Mouse (Mus musculus): ENCODE results near the gene Epb41l3. TPM values are rescaled to one million over a fixed set of nuclear protein-coding genes. Genes with fewer than 3 reads are reported as not detected.

Epb41l3 gene
- 140 and 144 TPM in 2 replicates for polyA plus RNA-seq (2016; fragmentation: Nextera tagmentation; extraction: Ambion mirVana)

- WGBS, result under 1% methylated on average over 47 of the region's 47 CpGs
Measured at GRCm38 (mm10) chr17:69075501-69076237, at the start of gene Epb41l3. Gene Epb41l3, plus strand, starts transcription at chr17:69075683.

DNA sequence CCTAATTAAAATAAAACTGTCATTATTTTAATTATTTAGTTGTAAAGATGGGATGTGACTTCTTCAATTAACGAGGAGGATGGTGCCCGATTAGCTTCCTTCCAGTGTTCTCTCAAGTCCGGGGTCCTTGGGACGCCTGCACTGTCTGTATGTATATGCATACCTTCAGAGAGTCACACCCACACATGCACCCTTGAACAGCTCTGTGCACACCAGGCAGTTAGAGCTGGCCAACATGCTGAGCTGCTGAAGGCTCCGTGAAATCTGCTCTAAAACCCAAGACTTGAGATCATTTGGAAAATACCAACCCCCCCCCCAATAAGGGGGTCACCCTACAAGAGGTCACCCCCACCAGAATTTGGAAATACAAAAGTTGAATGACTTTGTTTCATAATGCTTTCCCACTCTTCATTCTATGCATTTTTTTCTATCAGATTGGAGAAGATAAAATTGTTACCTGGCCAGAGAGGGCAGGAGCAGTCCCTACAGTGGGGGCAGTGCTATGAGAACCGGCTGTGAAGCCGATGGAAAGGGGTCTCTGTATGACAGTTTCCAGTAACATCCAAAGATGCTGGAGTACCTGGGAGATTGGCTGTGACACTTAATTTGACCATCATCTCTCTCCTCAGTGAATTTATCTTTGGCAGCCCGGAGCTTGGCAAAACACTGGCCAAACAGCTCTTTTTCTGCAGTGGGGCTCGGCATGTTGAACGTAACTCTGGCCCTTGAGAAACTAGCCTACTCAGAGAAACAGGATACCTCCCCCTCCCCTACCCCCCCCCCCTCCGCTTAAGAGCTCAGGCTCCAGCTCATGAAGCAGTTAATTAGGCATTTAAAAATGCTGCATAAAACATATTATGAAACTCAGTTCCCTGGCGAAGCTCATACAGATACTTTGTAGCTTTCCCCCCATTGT lies 36.5 kb upstream of the Epb41l3 start:
- Histone ChIP-seq H3K4me3 (no peak overlapping the region), H3K27ac (ENCODE audit: poor library complexity, severe bottlenecking) (no peak overlapping the region), H3K4me1 (replicated peaks) (no peaks in the 10 kb centered on the region), H3K4me2 (no peak overlapping the region), H3K36me3 (no peaks in the 10 kb centered on the region), H3K9me3 (replicated peaks) (0 out of 2 replicates have a peak, but pooled peaks cover 7% of the 10 kb centered on the region), H3K27me3 (replicated peaks) (no peaks in the 10 kb centered on the region), H3K9ac (no peak overlapping the region)
- 73% methylated on average over 12 of the region's 12 CpGs for WGBS
- no peak for ATAC-seq (ENCODE audit: insufficient number of reproducible peaks, low FRiP score)

More at GRCm38 (mm10) chr17:69075501-69076237, at the start of gene Epb41l3:
- peaks cover 44% of the 10 kb centered on the region for H3K27me3 ChIP-seq (replicated peaks)
- H3K9ac ChIP-seq, result peak within 1 kb of the TSS; percentile 67
- peak; percentile 87 for ATAC-seq (ENCODE audit: insufficient number of reproducible peaks, low FRiP score)
- H3K4me2 ChIP-seq, result peak within 1 kb of the TSS; percentile 100
- no peaks in the 10 kb centered on the region for H3K9me3 ChIP-seq (replicated peaks)
- H3K36me3 ChIP-seq, result no peaks in the 10 kb centered on the region
- no peak within 1 kb of the TSS for H3K27ac ChIP-seq (ENCODE audit: poor library complexity, severe bottlenecking)
- H3K4me1 ChIP-seq (replicated peaks), result peaks cover 18% of the 10 kb centered on the region
- H3K4me3 ChIP-seq, result peak within 1 kb of the TSS; percentile 70

DNA sequence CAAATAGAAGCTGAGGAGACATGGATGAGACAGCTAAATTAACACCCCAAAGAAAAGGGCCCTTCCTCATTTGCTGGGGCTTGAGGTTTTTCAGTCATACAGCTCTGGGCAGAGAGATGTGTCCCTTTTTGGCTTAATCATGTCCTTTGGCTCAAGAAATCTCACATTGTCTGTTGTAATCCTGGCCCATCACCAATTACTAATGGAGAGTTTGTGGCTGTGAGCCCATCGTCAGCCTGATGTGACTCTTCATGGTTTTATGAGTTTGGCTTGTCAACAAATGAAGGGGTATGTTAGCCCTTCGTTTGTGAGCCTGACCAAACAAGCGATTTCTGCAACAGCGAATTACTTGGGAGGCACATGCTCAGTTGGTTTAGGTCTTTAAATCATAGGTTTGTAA lies 34.0 kb upstream of the Epb41l3 start:
- peaks cover 15% of the 10 kb centered on the region for H3K9me3 ChIP-seq (replicated peaks)
- no peak overlapping the region for H3K4me2 ChIP-seq
- no peak overlapping the region for H3K4me3 ChIP-seq
- WGBS, result 76% methylated on average over 4 of the region's 4 CpGs
- H3K27me3 ChIP-seq (replicated peaks), result no peaks in the 10 kb centered on the region
- no peak overlapping the region for H3K9ac ChIP-seq
- H3K36me3 ChIP-seq, result no peaks in the 10 kb centered on the region
- H3K4me1 ChIP-seq (replicated peaks), result no peaks in the 10 kb centered on the region
- ATAC-seq (ENCODE audit: insufficient number of reproducible peaks, low FRiP score), result no peak
- H3K27ac ChIP-seq (ENCODE audit: poor library complexity, severe bottlenecking), result no peak overlapping the region

- 73% methylated on average over 3 of the region's 3 CpGs for WGBS
- Histone ChIP-seq H3K9me3 (replicated peaks) (peaks cover 9% of the 10 kb centered on the region), H3K9ac (no peak overlapping the region), H3K4me1 (replicated peaks) (no peaks in the 10 kb centered on the region), H3K27ac (ENCODE audit: poor library complexity, severe bottlenecking) (no peak overlapping the region), H3K4me2 (no peak overlapping the region), H3K4me3 (no peak overlapping the region), H3K36me3 (no peaks in the 10 kb centered on the region), H3K27me3 (replicated peaks) (no peaks in the 10 kb centered on the region)
- ATAC-seq (ENCODE audit: insufficient number of reproducible peaks, low FRiP score), result no peak
Measured at GRCm38 (mm10) chr17:69048826-69049225, 26.7 kb upstream of the Epb41l3 start.

- no peak overlapping the region for H3K4me2 ChIP-seq
- H3K9me3 ChIP-seq (replicated peaks), result peaks cover 5% of the 10 kb centered on the region; the same call in 1 of the 2 replicates
- no peaks in the 10 kb centered on the region for H3K36me3 ChIP-seq
- no peak overlapping the region for H3K9ac ChIP-seq
- no peak overlapping the region for H3K4me3 ChIP-seq
- no peak overlapping the region for H3K27ac ChIP-seq (ENCODE audit: poor library complexity, severe bottlenecking)
- H3K4me1 ChIP-seq (replicated peaks), result no peaks in the 10 kb centered on the region
- H3K27me3 ChIP-seq (replicated peaks), result no peaks in the 10 kb centered on the region
- 73% methylated on average over 4 of the region's 4 CpGs for WGBS
- ATAC-seq (ENCODE audit: insufficient number of reproducible peaks, low FRiP score), result no peak
Measured at GRCm38 (mm10) chr17:69054029-69054428, 21.5 kb upstream of the Epb41l3 start.

DNA sequence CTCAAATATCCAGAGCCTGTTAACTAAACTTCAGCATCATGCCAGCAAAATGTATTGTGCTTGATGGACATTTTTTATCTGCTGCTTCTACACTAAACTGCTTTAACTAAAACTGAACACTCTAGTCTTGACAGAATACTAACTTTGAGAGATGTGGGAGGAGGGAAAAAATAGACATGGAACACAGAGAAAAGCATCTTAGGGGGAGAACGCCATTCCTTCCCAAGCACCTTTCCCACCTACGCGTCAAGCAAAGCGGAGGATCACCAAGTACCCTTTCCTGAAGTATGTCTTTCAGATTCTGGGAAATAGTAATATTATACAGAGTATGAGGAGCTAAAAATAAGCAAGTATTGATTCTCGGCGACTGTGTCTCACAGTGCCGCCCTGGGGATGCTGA lies 15.7 kb upstream of the Epb41l3 start:
- no peak for ATAC-seq (ENCODE audit: insufficient number of reproducible peaks, low FRiP score)
- WGBS, result 81% methylated on average over 7 of the region's 7 CpGs

DNA sequence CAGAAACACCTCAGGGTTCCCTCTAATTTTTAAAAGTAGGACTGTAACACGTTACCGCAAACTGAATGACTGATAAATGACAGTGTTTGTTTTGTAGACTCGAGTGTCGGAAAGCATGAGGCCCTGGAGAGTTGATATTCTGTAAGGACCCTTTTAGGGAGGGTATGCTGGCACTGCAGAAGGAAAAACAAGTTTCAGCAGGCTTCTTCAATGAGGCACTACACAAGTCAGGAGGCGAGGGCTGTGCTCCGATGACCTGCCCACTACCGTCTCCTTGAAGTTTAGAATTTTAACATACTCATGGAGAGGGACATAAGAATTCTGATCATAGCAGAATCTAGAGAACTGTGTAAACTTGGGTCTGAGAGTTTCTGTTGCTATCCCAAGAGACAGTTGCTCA lies 15.1 kb upstream of the Epb41l3 start:
- H3K27me3 ChIP-seq (replicated peaks), result no peaks in the 10 kb centered on the region
- WGBS, result 72% methylated on average over 7 of the region's 7 CpGs
- no peak overlapping the region for H3K4me2 ChIP-seq
- H3K27ac ChIP-seq (ENCODE audit: poor library complexity, severe bottlenecking), result no peak overlapping the region
- no peak overlapping the region for H3K4me3 ChIP-seq
- H3K36me3 ChIP-seq, result no peaks in the 10 kb centered on the region
- H3K9me3 ChIP-seq (replicated peaks), result peaks cover 5% of the 10 kb centered on the region; the same call in 1 of the 2 replicates
- H3K4me1 ChIP-seq (replicated peaks), result no peaks in the 10 kb centered on the region
- ATAC-seq (ENCODE audit: insufficient number of reproducible peaks, low FRiP score), result no peak
- no peak overlapping the region for H3K9ac ChIP-seq

More for the DNA sequence above, 15.7 kb upstream of the Epb41l3 start:
- H3K27me3 ChIP-seq (replicated peaks), result no peaks in the 10 kb centered on the region
- no peak overlapping the region for H3K4me3 ChIP-seq
- H3K9me3 ChIP-seq (replicated peaks), result peaks cover 5% of the 10 kb centered on the region; the same call in 1 of the 2 replicates
- no peak overlapping the region for H3K4me2 ChIP-seq
- H3K27ac ChIP-seq (ENCODE audit: poor library complexity, severe bottlenecking), result no peak overlapping the region
- no peaks in the 10 kb centered on the region for H3K4me1 ChIP-seq (replicated peaks)
- H3K9ac ChIP-seq, result no peak overlapping the region
- no peaks in the 10 kb centered on the region for H3K36me3 ChIP-seq

DNA sequence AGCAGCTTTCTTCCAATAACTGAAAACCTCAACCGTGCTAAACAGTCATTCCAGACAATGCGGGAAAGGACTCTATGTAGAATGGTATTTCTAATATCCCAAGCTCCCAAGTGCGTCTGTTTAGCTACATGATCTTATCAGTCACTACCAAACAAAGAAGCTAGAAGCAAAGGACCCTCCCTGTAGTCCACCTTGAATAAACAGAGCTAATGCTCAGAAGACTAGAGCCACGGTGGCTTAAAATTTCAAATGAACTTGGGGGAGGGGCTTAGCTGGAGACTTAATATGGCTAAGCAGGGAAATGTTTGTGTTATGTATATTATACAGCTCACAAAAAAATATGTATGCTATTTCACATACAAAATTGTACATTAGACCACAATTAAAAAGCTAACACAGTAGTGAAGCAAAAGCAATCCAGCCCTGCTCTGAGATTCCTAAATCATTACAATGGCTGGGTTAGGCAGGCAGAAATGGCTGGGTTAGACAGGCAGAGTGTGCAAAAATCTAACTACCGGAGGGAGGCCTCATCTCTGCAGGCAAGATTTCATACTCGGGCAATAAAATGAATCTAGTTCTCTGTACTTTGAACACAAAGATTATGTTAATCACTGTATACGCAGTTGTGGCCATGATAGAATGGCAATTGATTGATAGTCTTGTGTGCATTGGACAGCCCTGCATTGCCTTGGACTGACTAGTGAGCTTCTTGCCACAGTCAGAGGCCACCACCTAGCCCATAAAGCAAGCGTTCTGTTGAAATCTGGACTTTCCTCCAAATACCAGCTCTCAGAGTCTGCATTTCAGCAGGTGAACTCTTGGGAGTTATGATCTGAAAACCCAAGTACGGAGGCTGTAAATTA lies 13.4 kb upstream of the Epb41l3 start:
- Histone ChIP-seq H3K27ac (ENCODE audit: poor library complexity, severe bottlenecking) (no peak overlapping the region), H3K4me3 (no peak overlapping the region), H3K36me3 (no peaks in the 10 kb centered on the region), H3K9ac (no peak overlapping the region), H3K27me3 (replicated peaks) (no peaks in the 10 kb centered on the region), H3K4me2 (no peak overlapping the region), H3K4me1 (replicated peaks) (no peaks in the 10 kb centered on the region), H3K9me3 (replicated peaks) (peaks cover 3% of the 10 kb centered on the region; the same call in 1 of the 2 replicates)
- ATAC-seq (ENCODE audit: insufficient number of reproducible peaks, low FRiP score), result no peak
- 73% methylated on average over 9 of the region's 9 CpGs for WGBS

GRCm38 (mm10) chr17:69067937-69068739 lies 7.3 kb upstream of the Epb41l3 start:
- WGBS, result 21% methylated on average over 11 of the region's 11 CpGs
- Histone ChIP-seq H3K27ac (ENCODE audit: poor library complexity, severe bottlenecking) (no peak overlapping the region), H3K4me2 (no peak overlapping the region), H3K27me3 (replicated peaks) (peaks cover 19% of the 10 kb centered on the region; the same call in 1 of the 2 replicates), H3K9ac (no peak overlapping the region), H3K9me3 (replicated peaks) (no peaks in the 10 kb centered on the region), H3K4me3 (no peak overlapping the region), H3K4me1 (replicated peaks) (no peaks in the 10 kb centered on the region), H3K36me3 (no peaks in the 10 kb centered on the region)
- ATAC-seq (ENCODE audit: insufficient number of reproducible peaks, low FRiP score), result no peak

DNA sequence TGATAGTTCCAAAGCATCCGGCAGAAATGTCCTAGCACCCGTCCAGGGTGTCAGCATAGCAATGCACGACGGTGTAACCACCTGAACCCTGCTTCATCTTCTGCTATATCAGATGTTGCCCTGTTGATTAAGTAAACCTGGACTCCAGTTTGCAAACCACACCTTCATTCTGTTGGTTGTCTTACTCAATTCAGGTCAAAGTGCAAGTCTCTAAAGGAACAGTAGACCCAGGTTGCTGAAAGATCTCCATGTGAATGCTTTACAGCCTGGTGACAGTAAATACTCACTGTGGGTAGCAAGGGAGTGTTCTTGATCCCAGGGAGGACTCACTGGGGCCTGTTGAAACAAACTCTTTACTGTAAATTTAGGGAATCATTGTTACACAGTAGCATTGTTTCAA lies 1.4 kb upstream of the Epb41l3 start:
- Histone ChIP-seq H3K27me3 (replicated peaks) (peaks cover 52% of the 10 kb centered on the region), H3K4me1 (replicated peaks) (peaks cover 18% of the 10 kb centered on the region), H3K27ac (ENCODE audit: poor library complexity, severe bottlenecking) (no peak overlapping the region), H3K4me2 (no peak overlapping the region), H3K9ac (no peak overlapping the region), H3K36me3 (no peaks in the 10 kb centered on the region), H3K9me3 (replicated peaks) (no peaks in the 10 kb centered on the region), H3K4me3 (no peak overlapping the region)
- WGBS, result 79% methylated on average over 4 of the region's 4 CpGs
- no peak for ATAC-seq (ENCODE audit: insufficient number of reproducible peaks, low FRiP score)

Data from heart, embryonic 12.5 days (tissue).